Mouse (Mus musculus) embryonic facial prominence, embryonic 15.5 days (tissue): ENCODE results near the gene Zmiz1. TPM values are rescaled to one million over a fixed set of nuclear protein-coding genes. Genes with fewer than 3 reads are reported as not detected.

Experiments used
- ATAC-seq: fragments of 200-750 bp; cut with Nextera tagmentation; 2 replicates; pipeline ENCODE4 v1.8.0; 2017; ENCODE audit warnings: low read depth, moderate TSS enrichment; ENCODE audit not compliant: insufficient number of reproducible peaks, low FRiP score, low TSS enrichment
- H3K27ac ChIP-seq: fragments of 300-500 bp; sonication (generic); replicated peaks from 2 replicates; pipeline ENCODE4 v1.5.1; 2015; ENCODE audit warnings: mild to moderate bottlenecking, inconsistent platforms
- H3K27me3 ChIP-seq: fragments of 300-500 bp; sonication (generic); 2 replicates; pipeline ENCODE4 v1.6.1; 2015; ENCODE audit warnings: inconsistent platforms
- H3K36me3 ChIP-seq: fragments of 300-500 bp; sonication (generic); 2 replicates; pipeline ENCODE4 v1.6.1; 2015; ENCODE audit warnings: mild to moderate bottlenecking, inconsistent platforms
- H3K4me1 ChIP-seq: fragments of 300-500 bp; sonication (generic); 2 replicates; pipeline ENCODE4 v1.6.1; 2015; ENCODE audit warnings: inconsistent platforms
- H3K4me2 ChIP-seq: fragments of 300-500 bp; sonication (generic); replicated peaks from 2 replicates; pipeline ENCODE4 v1.6.1; 2015; ENCODE audit warnings: mild to moderate bottlenecking, inconsistent platforms
- H3K4me3 ChIP-seq: fragments of 300-500 bp; sonication (generic); replicated peaks from 2 replicates; pipeline ENCODE4 v1.5.1; 2015; ENCODE audit warnings: mild to moderate bottlenecking, inconsistent platforms
- H3K9ac ChIP-seq: fragments of 300-500 bp; sonication (generic); 2 replicates; pipeline ENCODE4 v1.6.1; 2015; ENCODE audit warnings: inconsistent platforms
- H3K9me3 ChIP-seq: fragments of 300-500 bp; sonication (generic); replicated peaks from 2 replicates; pipeline ENCODE4 v1.6.1; 2016; ENCODE audit warnings: inconsistent platforms
- WGBS: fragments of 180-500 bp; shearing (Covaris S2); methylation state at CpG from one replicate; pipeline ENCODE4 v1.1.7; 2015; 5-methylcytosine and 5-hydroxymethylcytosine counted together
- polyA plus RNA-seq: library from polyadenylated mRNA; unstranded; fragments of >200 nt; fragmentation: Nextera tagmentation; extraction: Ambion mirVana; gene quantifications from 2 replicates; pipeline ENCODE4 v1.2.1, GENCODE M21; 2015

The Zmiz1 gene
- polyA plus RNA-seq, 1 experiment from 2014 or later: 40.1 TPM

GRCm38 (mm10) chr14:25585545-25586301 is 126.7 kb downstream of the Zmiz1 start:
- peak; percentile 53 for ATAC-seq
- H3K36me3 ChIP-seq: peaks cover 31% of the 10 kb centered on the region

GRCm38 (mm10) chr14:25586846-25587486 is 128.0 kb downstream of the Zmiz1 start:
- Histone ChIP-seq H3K36me3 (peaks cover 23% of the 10 kb centered on the region; the same call in 1 of the 2 replicates), H3K27me3 (no peaks in the 10 kb centered on the region), H3K27ac (peak overlapping the region; percentile 81), H3K9me3 (no peaks in the 10 kb centered on the region), H3K4me1 (peaks cover 70% of the 10 kb centered on the region), H3K4me2 (no peak overlapping the region), H3K9ac (no peak overlapping the region), H3K4me3 (no peak overlapping the region)
- ATAC-seq: no peak
- 35% methylated on average over 10 of the region's 10 CpGs for WGBS

More at GRCm38 (mm10) chr14:25585545-25586301, 126.7 kb downstream of the Zmiz1 start:
- Histone ChIP-seq H3K4me1 (peaks cover 69% of the 10 kb centered on the region), H3K27me3 (no peaks in the 10 kb centered on the region), H3K9ac (peak overlapping the region; percentile 10; the same call in 1 of the 2 replicates), H3K4me3 (no peak overlapping the region), H3K9me3 (no peaks in the 10 kb centered on the region), H3K27ac (peak overlapping the region; percentile 81), H3K4me2 (no peak overlapping the region)
- 21% methylated on average over 21 of the region's 21 CpGs for WGBS

GRCm38 (mm10) chr14:25587487-25588001 is 128.6 kb downstream of the Zmiz1 start:
- ATAC-seq: no peak
- no peak overlapping the region for H3K9ac ChIP-seq
- H3K27me3 ChIP-seq: no peaks in the 10 kb centered on the region
- WGBS: 22% methylated on average over 6 of the region's 6 CpGs
- peaks cover 70% of the 10 kb centered on the region for H3K4me1 ChIP-seq
- no peak overlapping the region for H3K4me3 ChIP-seq
- no peaks in the 10 kb centered on the region for H3K9me3 ChIP-seq
- H3K4me2 ChIP-seq: no peak overlapping the region
- peak overlapping the region; percentile 81 for H3K27ac ChIP-seq
- peaks cover 22% of the 10 kb centered on the region; the same call in 1 of the 2 replicates for H3K36me3 ChIP-seq

- Histone ChIP-seq H3K9ac (no peak overlapping the region), H3K27ac (peak overlapping the region; percentile 81), H3K27me3 (no peaks in the 10 kb centered on the region), H3K4me3 (no peak overlapping the region), H3K9me3 (no peaks in the 10 kb centered on the region), H3K4me1 (peaks cover 75% of the 10 kb centered on the region), H3K36me3 (peaks cover 16% of the 10 kb centered on the region; the same call in 1 of the 2 replicates), H3K4me2 (no peak overlapping the region)
- ATAC-seq: no peak
- WGBS: 36% methylated on average over 2 of the region's 2 CpGs
These were observed 129.2 kb downstream of the Zmiz1 start for GRCm38 (mm10) chr14:25588156-25588555.

GRCm38 (mm10) chr14:25588946-25589937 is 130.3 kb downstream of the Zmiz1 start:
- H3K9me3 ChIP-seq: no peaks in the 10 kb centered on the region
- peaks cover 81% of the 10 kb centered on the region for H3K4me1 ChIP-seq
- no peak for ATAC-seq
- no peaks in the 10 kb centered on the region for H3K27me3 ChIP-seq
- no peak overlapping the region for H3K4me3 ChIP-seq
- H3K36me3 ChIP-seq: peaks cover 8% of the 10 kb centered on the region; the same call in 1 of the 2 replicates
- H3K9ac ChIP-seq: no peak overlapping the region
- H3K4me2 ChIP-seq: 0 out of 2 replicates have a peak overlapping the region, but pooled peaks have one; percentile 2
- H3K27ac ChIP-seq: peak overlapping the region; percentile 85
- 51% methylated on average over 16 of the region's 16 CpGs for WGBS

- Histone ChIP-seq H3K9ac (no peak overlapping the region), H3K36me3 (peaks cover 4% of the 10 kb centered on the region; the same call in 1 of the 2 replicates), H3K27me3 (no peaks in the 10 kb centered on the region), H3K4me1 (peaks cover 78% of the 10 kb centered on the region), H3K9me3 (no peaks in the 10 kb centered on the region), H3K4me3 (no peak overlapping the region), H3K27ac (no peak overlapping the region), H3K4me2 (no peak overlapping the region)
- WGBS: 66% methylated on average over 5 of the region's 5 CpGs
- no peak for ATAC-seq
These were observed 132.0 kb downstream of the Zmiz1 start for GRCm38 (mm10) chr14:25591000-25591399.

- no peak overlapping the region for H3K4me3 ChIP-seq
- H3K9ac ChIP-seq: no peak overlapping the region
- no peaks in the 10 kb centered on the region for H3K27me3 ChIP-seq
- WGBS: 78% methylated on average over 1 of the region's 1 CpGs
- ATAC-seq: no peak
- H3K27ac ChIP-seq: no peak overlapping the region
- H3K4me1 ChIP-seq: peaks cover 73% of the 10 kb centered on the region
- H3K36me3 ChIP-seq: peaks cover 4% of the 10 kb centered on the region; the same call in 1 of the 2 replicates
- no peak overlapping the region for H3K4me2 ChIP-seq
- H3K9me3 ChIP-seq: no peaks in the 10 kb centered on the region
These were observed 132.4 kb downstream of the Zmiz1 start for GRCm38 (mm10) chr14:25591426-25591825.

- peaks cover 63% of the 10 kb centered on the region for H3K4me1 ChIP-seq
- ATAC-seq: no peak
- H3K4me3 ChIP-seq: no peak overlapping the region
- H3K9ac ChIP-seq: no peak overlapping the region
- 0 out of 2 replicates have a peak overlapping the region, but pooled peaks have one; percentile 28 for H3K27ac ChIP-seq
- no peak overlapping the region for H3K4me2 ChIP-seq
- H3K36me3 ChIP-seq: peaks cover 5% of the 10 kb centered on the region; the same call in 1 of the 2 replicates
- H3K9me3 ChIP-seq: no peaks in the 10 kb centered on the region
- WGBS: 49% methylated on average over 6 of the region's 6 CpGs
- no peaks in the 10 kb centered on the region for H3K27me3 ChIP-seq
These were observed 133.5 kb downstream of the Zmiz1 start for GRCm38 (mm10) chr14:25592522-25592921.

- Histone ChIP-seq H3K4me2 (no peak overlapping the region), H3K36me3 (peaks cover 10% of the 10 kb centered on the region; the same call in 1 of the 2 replicates), H3K9ac (no peak overlapping the region), H3K9me3 (no peaks in the 10 kb centered on the region), H3K27me3 (no peaks in the 10 kb centered on the region), H3K4me1 (peaks cover 53% of the 10 kb centered on the region), H3K27ac (peak overlapping the region; percentile 82), H3K4me3 (no peak overlapping the region)
- 49% methylated on average over 8 of the region's 8 CpGs for WGBS
- ATAC-seq: no peak
These were observed 134.9 kb downstream of the Zmiz1 start for GRCm38 (mm10) chr14:25593876-25594275.

GRCm38 (mm10) chr14:25594611-25595010 is 135.6 kb downstream of the Zmiz1 start:
- ATAC-seq: no peak
- H3K36me3 ChIP-seq: peaks cover 10% of the 10 kb centered on the region; the same call in 1 of the 2 replicates
- no peak overlapping the region for H3K9ac ChIP-seq
- 42% methylated on average over 4 of the region's 4 CpGs for WGBS
- peak overlapping the region; percentile 82 for H3K27ac ChIP-seq
- H3K4me1 ChIP-seq: peaks cover 48% of the 10 kb centered on the region
- no peak overlapping the region for H3K4me2 ChIP-seq
- H3K4me3 ChIP-seq: no peak overlapping the region
- no peaks in the 10 kb centered on the region for H3K27me3 ChIP-seq
- H3K9me3 ChIP-seq: no peaks in the 10 kb centered on the region
